Comparison of ENCODE assay signal across 1 mouse cellular context in genomic region chr3:95650276-95651032, GRCm38 (mm10).
TF ChIP-seq lines count a peak whose summit lies in the region.

No protein-coding gene starts in this region.

TF ChIP-seq in MEL, 35 proteins besides CTCF, POLR2A, EP300 and RAD21 (continued from another document):
- TF ChIP-seq ZC3H11A (IDR thresholded peaks at IDR 0.05; ENCODE audit: low read depth, low read length) (no peak), ZKSCAN1 (IDR thresholded peaks at IDR 0.05; ENCODE audit: low read depth, low read length) (no peak), TBP (IDR thresholded peaks at IDR 0.05; ENCODE audit: low read depth, low read length) (peak; percentile 54; the same call in 1 of the 2 replicates), KAT2A (conservative IDR thresholded peaks at IDR 0.05; ENCODE audit: low read depth, low read length) (peak; percentile 26; the same call in 1 of the 2 replicates), ELF1 (IDR thresholded peaks at IDR 0.05; ENCODE audit: low read depth, low read length) (peak; percentile 68), SIN3A (IDR thresholded peaks at IDR 0.05; ENCODE audit: low read length) (peak; percentile 85), MXI1 (IDR thresholded peaks at IDR 0.05; ENCODE audit: low read depth, low read length) (peak; percentile 82), USF2 (IDR thresholded peaks at IDR 0.05; ENCODE audit: borderline replicate concordance in 1 of 2, insufficient read depth in 1 of 2, low read depth in 1 of 2, low read length in 2 of 2) (no peak), E2F4 (IDR thresholded peaks at IDR 0.05; ENCODE audit: borderline replicate concordance, low read depth, low read length) (peak; percentile 58; the same call in 1 of the 2 replicates), MAZ (IDR thresholded peaks at IDR 0.05; ENCODE audit: low read depth, low read length) (peak; percentile 71; the same call in 1 of the 2 replicates), RCOR1 (IDR thresholded peaks at IDR 0.05; ENCODE audit: low read depth, low read length) (peak; percentile 90), NRF1 (IDR thresholded peaks at IDR 0.05; ENCODE audit: insufficient read depth, low read depth, low read length, poor library complexity, severe bottlenecking) (no peak), MYB (IDR thresholded peaks at IDR 0.05; ENCODE audit: low read depth, low read length) (0 out of 2 replicates have a peak, but pooled peaks have one; percentile 28), MYC (IDR thresholded peaks at IDR 0.05; ENCODE audit: low read depth, low read length) (peak; percentile 91; the same call in 1 of the 2 replicates), MAFK (IDR thresholded peaks at IDR 0.05; ENCODE audit: borderline replicate concordance, low read depth, low read length) (0 out of 2 replicates have a peak, but pooled peaks have one; percentile 62), HCFC1 (IDR thresholded peaks at IDR 0.05; ENCODE audit: low read depth, low read length) (peak; percentile 72), POLR2AphosphoS2 (IDR thresholded peaks at IDR 0.05; ENCODE audit: low read length) (peak; percentile 49; the same call in 1 of the 2 replicates), USF1 (IDR thresholded peaks at IDR 0.05; ENCODE audit: low read depth, low read length) (no peak), MEF2A (IDR thresholded peaks at IDR 0.05; ENCODE audit: extremely low read depth, insufficient replicate concordance, low read depth, low read length, poor library complexity, severe bottlenecking) (0 out of 2 replicates have a peak, but pooled peaks have one; percentile 16), CHD2 (IDR thresholded peaks at IDR 0.05; ENCODE audit: low read length) (peak; percentile 30; the same call in 1 of the 2 replicates), JUND (IDR thresholded peaks at IDR 0.05; ENCODE audit: low read depth, low read length) (peak; percentile 99)
TF ChIP-seq in MEL: peak in this region for 25.
